Mouse (Mus musculus) thymus, postnatal 0 days (tissue): ENCODE measurements at regions not wholly inside any gene's neighbourhood (a gene's known extent, or its start where the extent isn't known, plus 50 kb on each side); places are given as distances from the start of the nearest gene placed in this dataset.

ENCODE experiments used
- DNase-seq: peaks from one replicate; pipeline ENCODE4 v3.0.0-alpha.2; 2015; ENCODE audit warnings: low spot score

DNA sequence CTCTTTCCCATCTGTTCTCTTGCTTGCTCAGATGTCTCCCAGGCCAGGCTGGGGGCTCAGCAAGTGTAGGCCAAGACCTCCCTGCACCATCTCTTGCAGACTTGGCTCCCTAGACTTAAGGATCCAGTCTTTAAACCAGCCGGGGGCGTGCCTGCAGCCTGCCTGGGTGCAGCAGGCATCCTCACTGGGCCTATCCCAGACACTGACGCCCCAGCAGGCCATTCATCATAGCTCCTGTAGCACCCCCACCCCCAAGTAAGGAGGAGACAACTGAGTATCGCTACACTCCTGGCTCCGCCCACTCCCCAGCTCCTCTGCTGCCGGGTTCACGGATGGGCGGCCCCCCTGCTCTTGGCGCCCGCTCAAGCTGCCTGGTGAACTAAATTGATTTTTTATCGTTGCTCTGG lies 160.2 kb downstream of the Gm26897 start:
- DNase-seq: peak; percentile 66

DNA sequence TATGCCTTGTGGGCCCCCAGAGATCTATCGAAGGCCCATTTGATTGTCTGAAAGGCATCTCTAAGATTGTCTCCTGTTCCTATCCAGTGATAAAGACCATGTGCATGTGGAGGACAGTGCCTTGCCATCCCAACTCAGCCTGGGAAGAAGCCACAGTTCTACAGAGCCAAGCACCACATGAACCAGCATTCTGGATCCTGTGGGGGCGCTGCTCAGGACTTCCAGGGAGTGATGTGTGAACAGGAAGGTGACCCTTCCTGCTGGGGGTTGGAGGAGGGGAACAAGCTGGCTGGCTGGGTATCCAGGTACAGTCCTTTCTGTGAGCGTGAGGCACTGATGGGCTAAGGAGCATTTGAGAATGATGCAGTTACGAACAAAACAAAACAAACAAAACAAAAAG lies 163.8 kb downstream of the Gm26897 start:
- DNase-seq: no peak

DNA sequence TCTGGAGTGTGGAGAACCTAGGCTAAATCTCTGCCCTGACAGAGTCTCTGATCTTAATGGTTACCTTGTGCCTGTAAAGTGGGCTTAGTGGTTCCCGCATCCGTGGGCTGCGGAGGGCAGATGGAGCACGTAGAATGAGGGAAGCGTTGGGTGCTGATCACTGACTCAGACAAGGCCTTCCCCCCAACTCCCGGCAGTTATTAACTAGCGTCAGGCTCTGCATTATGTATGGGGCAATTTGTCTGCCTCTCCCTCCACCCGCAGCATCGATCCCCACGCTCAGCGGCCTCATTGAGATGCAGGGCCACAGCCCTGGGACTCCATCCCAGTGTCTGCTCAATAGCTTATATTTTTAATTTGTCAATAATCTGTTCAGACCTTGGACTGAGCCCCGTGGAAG lies 164.8 kb downstream of the Gm26897 start:
- DNase-seq: no peak

DNA sequence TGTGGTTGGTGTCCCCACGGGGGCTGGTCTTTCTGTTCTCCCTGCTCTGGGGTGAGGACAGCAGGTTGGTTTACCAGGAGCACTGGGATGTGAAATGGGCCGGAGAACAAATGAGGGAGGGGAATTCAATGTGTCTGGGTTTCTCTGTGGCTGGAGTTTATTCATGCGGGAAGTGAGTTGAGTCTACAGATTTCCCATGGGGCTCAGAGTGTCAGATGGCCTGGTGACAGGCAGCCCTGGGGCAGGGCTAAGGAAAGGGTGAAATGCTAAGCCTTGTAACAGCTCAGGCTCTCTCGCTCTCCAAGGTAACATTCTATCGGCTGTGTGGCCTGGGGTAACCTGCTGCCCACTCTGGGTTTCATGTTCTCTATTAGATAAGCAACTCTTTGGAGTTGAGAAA lies 167.5 kb downstream of the Gm26897 start:
- DNase-seq: no peak

DNA sequence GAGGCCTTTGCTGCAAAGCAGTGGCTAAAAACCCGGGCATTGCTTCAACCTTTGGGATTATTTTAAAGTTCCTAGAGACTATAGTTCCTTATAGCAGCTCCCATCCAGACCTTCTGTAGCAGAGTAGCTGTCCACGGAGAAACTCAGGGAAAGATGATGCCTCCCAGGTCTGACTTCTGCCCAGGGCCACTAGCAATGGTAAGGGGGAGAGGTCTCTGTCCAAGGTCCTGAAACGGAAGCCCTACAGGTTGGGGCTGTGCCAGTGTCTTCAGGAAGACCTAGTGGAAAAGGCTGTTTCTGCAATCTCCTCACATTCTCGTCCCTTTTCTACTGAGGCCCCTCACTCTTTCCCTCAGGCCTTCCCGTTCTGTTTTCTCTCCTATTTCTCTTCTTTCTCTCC lies 168.0 kb downstream of the Gm26897 start:
- DNase-seq: peak; percentile 66

DNA sequence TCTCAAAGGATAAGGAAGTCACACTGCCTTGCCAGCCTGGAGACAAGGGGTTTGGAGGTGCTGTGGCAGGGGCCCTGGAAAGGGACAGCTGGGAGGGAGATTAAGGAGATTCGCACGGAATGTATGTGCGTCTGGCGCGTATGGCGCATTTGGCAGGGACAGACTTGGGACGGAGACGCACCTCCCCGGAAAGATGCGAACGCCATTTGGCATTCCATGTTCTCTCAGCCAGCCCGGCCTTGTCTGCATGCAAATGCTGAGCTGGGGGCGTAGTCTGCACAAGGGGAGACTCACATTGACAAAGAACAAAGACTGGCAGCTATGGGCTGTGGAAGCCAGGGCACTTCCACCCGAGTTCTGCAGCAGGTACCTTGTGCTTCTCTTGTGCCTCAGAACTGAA lies 174.4 kb downstream of the Gm26897 start:
- no peak for DNase-seq

DNA sequence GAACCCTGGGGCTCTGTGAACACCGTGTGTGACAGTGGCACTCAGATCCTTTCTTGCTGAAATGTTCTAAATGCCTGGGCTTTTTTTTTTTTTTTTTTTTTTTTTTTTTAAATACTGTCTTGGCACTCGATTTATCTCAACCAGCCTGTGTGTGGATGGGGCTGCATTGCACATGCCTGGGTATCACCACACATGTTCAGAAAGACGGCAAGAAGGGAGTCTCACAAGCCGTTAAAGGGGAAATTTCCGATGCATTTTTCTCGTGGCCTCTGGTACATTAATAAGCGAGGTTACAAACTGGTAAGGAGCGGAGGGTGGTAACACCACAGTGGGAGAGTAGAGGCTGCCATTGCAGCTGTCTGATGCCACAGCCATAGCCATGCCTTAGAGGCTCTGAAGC lies 176.8 kb downstream of the Gm26897 start:
- DNase-seq: no peak

DNA sequence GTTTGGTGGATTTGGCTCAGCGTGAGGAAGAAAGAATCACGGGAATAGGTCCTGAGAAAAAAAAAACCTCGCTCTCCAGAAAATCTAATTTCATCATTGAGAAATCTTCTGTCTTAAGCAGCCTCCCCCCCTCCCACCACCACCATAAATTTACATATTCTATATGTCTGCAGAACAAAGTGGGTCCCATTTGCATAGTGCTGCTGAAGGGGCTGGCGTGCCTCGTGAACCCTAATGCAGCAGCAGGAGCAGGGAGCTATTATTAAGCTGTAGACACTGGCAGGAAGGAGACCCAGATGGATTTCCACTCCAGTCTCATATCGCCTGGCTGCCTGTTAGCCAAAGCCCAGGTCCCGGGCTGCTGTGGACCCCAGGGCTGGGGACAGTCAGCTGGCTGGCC lies 179.6 kb downstream of the Gm26897 start:
- DNase-seq: no peak

DNA sequence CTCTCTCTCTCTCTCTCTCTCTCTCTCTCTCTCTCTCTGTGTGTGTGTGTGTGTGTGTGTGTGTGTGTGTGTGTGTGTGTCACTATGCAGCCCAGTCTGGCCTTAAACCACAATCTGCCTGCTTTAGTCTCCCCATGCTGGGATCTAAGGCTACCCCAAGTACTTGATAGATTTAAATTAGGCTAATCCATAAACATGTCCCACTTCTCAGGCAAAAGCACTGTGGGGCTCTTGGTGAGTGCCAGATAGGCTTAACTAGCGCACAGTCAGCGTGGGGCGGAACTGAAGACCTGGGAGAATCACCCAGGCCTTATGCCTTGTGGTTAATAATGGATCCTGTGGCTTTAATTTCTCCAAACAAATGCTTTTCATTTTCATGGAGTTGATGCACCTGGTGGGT lies 180.6 kb downstream of the Gm26897 start:
- DNase-seq: no peak

DNA sequence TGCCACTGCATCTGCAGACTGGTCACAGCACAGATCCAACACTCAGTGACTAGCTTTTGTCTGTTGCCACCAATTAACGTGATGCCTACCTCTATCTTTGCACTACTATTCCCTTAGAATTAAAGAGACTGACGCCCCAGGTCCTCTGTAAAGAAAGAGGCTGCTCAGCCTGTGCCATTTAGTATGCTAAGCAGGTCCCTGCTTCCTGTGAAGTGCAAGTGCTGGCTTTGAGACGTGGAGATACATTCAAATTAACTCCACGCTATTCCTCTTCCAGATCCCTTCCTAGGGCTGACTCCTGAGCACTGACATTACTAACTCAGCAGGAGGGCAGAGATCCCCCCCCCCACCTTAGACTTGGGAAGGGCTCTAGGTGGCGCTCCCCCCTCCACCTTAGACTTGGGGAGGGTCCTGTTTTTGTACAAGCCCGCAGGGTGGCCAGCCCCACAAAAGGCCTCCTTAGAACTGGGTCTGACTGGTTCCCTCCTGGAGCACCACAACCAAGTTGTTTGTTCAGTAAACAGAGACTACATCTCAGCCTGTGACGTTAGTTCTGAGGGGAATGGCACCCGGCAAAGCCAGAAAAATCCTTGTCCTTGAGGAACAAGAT lies 184.0 kb downstream of the Gm26897 start:
- DNase-seq: no peak

DNA sequence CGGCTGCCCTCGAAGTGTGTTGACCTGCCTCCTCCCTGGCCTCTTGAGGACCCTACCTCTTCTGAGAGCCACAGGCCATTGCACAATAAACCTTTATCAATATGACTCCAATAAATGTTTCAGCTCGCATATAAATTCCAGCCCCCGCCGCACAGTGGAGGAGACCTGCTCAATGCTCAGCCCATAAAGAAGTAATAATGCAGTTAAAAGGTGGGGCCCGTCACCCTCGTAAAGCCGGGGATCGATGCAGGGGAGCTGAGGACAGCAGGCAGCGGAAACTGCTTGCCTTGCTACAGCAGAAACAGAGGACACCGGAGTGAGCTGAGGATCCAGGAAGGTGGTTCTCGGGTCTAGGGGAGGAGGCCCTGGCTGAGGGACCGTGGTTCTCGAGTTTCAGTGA lies 185.2 kb downstream of the Gm26897 start:
- no peak for DNase-seq

DNA sequence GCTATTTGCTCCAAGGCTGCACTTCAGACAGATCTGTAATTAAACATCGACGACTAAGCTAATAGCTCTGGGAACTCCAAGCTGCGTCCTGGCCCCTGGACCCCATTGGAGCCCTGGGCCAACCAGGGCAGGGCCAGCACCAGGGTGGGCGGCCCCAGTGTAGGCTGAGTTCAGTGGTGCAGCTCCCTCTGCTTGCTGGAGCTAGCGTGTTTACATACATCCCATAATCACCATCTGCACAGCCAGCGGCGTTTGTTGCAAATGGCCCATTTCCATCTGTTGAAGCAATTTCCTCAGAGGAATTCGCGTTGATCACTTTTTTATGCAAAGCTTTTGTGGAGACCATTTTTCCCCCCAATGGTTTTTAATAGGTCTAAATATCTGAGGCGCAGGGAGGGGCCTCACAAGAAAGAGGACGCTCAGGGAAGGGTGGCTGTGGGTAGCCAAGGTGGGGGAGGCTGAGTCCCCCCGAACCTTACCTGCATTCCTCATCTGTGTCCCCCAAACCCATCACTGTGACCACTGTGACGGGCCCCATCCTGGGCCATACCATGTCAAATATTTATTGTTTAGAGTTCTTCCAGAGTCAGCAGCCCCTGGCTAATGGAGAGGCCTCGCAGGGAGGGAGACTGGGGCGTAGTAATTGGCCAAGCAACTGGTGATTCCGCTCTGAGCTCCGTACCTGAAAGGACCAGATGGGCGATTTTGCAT lies 189.4 kb downstream of the Gm26897 start:
- no peak for DNase-seq

DNA sequence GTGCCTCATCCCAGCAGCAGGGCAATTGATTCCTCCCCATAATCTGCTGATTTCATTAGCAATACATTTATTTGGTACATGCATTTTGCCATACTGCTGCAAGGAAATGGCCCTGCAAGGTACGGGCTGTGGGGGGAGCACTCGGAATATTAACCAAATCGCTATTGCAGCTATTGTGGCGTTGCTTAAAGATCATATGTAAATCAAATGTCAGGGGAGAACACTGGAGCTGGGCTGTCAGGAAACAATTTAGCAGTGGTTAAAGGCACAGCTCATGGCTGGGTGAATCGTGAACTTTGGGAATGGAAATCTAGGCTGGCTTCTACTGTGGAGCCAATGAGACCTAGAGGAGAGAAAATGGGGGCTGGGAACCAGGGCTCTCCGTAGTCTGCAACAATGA lies 192.0 kb downstream of the Gm26897 start:
- no peak for DNase-seq

DNA sequence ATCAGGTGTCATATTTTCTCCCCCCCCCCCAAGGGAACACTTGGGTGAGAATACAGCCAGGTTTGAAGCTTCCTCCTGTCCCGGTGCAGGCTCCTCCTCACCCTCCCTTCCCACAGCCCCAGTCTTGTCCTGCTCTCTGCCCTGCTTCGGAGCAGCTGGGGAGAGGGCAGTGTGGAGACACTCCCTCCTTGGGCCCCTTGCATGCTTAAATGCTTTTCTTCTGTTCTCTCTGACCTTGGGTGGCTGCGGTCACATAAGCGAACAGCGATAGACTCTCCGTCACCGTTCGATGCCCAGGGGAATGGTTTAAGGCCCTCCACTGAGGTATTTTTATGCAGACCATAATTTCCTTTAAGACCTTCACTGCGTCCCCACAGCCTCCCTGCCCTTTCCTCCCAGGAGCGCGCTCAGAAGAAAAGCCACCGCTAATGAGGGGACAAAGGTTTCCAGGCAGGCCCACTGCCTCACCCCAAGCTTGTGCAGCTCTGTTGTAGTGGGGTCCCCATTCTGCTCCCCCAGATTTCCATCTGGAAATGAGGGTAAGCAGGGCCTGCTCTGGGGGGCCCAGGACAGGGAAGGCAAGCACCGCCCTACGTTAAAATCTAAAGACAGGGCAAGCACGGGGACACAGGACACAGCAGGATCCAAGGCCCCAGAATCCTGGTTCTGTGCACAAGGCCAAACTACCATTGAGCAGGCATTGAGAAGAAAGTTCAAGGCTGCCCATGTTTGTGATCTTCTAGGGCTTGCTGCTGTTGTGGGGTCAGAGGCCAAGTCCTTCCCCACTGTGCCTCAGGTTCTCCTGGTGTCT lies 195.7 kb downstream of the Gm26897 start:
- DNase-seq: no peak

DNA sequence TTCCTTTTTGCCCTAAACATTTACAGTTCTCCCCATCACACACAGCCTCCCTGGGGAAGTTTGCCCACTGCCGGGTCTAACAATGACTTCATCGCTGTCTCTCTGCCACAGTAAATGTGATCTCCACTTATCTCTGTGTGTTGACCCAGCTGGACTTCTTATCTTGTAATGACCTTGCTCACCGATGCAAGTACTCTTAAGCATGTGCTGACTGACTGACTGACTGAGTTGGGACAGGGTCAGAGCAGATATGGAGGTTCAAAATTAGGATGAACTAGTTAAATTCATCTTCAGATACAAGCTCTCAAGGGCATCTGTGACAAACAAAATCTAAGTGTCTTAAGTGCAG lies 196.2 kb downstream of the Gm26897 start:
- DNase-seq: no peak

DNA sequence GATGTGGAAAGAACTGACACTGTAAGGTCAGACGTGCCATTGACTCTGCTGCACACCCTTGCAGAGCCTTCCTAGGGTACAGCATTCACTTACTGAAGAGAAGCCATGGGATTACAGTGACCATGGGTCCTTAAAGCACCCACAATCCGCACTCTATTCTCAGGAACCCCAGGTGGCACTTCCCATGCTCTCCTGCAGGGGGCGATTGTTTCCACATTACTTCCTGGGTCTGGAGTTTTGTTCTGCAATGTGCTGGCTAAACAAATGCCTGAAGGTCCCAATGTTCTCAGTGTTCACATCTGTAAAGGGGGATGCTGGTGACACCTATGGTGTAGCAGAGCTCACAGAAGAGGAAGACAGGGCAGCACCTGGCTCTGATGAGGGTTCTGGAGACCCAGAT lies 198.0 kb downstream of the Gm26897 start:
- peak; percentile 23 for DNase-seq

DNA sequence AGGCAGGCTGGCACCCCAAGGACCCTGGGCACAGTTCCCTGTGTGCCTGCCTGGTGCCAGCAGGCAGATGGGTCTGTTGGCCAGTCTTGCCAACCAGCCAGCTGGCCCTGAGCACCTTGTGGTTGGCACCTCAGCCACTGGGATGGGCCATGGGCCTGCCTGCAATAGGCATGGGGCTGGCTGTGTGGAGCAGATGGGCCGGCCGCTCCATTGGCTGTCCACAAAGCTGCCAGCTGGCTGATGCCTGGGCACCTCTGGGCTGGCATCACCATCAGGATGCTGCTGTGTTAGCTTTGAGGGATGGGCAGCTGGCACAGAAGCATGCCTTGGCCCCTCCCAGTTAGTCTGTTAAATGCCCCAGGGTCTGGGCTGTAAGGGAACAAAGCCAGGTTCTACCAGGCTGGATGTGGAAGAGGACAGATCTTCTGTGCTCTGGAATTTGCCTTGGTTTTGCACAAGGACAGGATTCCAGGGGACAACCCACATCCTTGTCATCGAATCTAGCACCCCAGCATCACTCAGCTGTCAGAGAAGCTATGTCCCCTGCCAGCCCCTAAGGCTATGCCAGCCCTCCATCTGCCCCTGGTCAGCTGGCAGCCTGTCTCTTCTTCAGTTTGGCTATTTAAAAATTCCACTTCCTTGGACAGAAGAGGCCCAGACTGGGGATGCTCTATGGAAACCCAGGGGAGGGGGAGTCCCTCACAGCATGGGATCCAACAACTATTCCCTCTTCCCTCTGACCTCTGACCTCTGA lies 201.8 kb downstream of the Gm26897 start:
- DNase-seq: no peak

DNA sequence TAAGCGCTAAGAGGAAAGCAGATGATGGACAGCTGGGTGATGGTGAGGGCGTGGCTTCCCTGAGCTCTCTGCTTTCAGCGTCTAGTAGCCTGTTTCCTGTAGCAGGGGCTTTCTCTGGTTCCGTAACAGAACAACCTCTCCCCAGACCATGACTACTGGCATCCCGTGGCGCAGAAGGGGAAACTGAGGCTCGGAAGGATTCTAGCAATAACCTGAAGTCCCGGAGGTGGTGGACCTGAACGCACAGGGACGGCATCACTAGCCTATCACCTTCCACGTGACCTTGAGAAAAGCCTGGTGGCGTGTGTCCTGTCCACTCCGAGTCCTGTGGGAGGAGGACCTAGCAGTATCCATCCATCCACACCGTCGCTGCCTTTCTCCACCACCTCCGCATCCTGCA lies 208.1 kb downstream of the Gm26897 start:
- no peak for DNase-seq

DNA sequence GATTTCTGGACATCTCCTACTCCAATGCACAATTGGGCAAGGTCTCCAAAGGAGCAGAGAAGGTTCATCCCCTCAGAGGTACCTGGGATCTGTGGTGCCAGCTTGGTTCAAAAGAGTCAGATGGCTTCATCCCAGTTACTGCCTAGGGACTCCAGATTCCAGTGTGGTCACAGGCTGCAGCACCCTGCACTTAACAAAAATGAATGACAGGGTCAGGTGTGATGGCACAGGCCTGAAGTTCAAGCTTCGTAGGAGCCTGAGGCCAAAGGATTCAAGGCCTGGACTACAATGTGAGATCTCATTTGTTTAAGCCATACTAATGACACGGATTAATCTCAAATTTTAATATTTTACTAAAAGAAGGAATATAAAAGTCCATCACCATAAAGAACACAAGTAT lies 209.1 kb downstream of the Gm26897 start:
- DNase-seq: no peak

DNA sequence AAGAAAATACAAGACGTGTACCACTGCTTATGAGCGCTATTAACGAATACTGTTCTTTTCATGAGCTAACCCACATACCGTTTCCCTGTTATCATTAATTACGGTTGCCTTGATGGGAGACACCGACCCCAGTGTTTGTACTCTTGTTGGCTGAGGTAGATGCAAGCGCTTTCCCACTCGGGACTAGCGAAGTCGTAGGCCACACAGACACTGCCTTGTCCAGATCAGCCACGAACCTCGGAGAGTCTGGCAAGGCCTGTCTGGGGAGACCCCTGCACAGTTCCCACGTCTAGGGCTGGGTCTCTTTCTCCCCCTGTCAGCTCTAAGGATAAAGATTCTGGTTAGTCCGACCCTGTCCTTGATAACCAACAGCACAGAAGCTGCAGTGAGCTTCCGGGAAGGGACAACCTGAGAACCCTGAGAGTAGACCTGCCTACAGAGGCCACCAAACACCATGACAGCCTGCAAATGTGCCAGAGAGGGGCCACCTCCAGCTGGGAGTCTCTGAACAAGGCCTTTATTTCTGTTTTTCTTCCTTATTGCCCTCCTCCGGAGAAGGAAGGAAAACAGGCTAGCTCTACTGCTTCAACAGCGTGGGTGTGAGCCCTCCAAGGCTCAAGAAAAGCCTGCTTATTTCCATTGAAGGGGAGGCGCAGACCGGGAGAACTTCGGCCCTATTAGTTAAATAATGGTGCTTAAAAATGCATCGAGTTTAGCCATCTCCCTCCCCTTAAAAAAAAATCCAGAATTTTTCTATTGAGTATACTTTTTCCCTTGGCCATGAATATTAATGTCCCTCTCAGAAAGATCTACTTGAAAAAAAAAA lies 209.8 kb downstream of the Gm26897 start:
- DNase-seq: no peak
